Mouse (Mus musculus) 3T3-L1 (cell line): ENCODE results near the gene Ddx55.
"Not testable (repeated sequence)": the region's sequence is repeated elsewhere in the genome, so short reads cannot be mapped to it uniquely, and the experiment has no call there.

Experiments
- DNase-seq: peaks from one replicate; pipeline ENCODE4 v3.0.0-alpha.2; 2015; ENCODE audit warnings: low read depth, low spot score

Ddx55 gene

GRCm38 (mm10) chr5:124538813-124539792, 13.6 kb upstream of the Ddx55 start:
- peak; percentile 84 for DNase-seq

DNA sequence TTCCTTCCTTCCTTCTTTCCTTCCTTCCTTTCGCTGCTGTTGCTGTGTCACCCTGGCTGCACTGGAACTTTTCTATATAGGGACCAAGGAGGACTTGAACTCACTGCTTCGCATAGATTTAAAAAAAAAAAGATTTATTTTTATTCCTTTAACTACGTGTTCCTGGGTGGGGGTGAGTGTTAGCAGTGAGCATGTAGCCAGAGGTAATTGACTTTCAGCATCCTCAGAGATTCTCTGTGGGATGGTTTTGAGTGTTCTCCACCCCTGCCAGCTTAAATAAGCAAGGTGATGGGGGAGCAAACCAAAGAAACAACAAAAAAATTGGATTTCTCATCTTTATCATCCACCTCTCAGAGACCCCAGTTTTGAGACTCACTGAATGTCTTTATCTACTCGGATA, 12.8 kb upstream of the Ddx55 start:
- no peak for DNase-seq

DNA sequence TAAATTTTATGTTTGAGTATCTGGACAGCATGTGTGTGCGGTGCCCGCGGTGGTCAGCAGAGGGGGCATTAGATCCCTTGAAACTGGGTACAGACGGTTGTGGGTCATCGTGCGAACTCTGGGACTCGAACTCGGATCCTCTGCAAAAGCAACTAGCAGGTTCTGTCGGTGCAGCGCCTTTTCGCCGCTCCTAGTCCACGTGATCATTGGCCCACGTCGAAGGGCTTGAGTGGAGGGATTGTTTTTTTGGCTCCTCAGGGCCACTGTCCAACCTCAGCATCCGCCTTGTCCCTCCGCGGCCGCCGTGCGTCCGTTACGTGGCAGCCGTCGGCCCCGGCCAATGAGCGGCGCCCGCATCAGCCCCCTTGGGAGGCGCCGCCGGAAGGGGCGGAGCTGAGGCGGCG, 12.3 kb upstream of the Ddx55 start, which contains the start of gene Tmed2:
TSS of gene Tmed2 (plus strand) at position 313 of the 404 bp plus-strand sequence.
- peak; percentile 98 for DNase-seq

DNA sequence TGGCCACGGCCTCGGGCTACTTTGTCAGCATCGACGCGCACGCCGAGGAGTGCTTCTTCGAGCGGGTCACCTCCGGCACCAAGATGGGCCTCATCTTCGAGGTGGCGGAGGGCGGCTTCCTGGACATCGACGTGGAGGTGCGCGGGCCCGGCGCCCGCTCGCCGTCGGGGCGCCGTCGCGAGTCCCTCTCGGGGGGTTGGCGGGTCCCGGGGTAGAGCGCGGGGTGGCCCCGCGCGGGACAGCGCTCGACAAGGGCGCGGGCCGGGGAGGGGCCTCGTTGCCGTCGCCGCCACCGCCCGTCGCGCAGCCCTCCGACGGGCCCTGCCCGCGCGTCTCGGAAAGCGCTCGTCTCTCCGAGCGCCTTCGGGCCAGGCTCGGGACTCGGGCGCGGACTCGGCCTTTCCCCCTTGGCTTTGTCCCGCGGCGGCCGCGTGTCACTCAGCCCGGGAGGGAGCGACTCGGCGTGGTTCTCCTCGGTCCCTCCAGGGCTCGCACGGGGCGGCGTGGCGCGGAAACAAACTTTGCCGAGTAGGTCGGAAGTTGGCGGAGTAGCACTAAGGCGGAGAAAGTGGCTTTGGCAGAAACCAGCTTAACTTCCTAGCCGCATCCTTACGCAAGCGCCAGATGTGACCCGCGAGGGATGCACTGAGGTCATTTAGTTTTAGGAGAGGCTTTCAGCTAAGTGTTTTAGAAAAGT, 11.6 kb upstream of the Ddx55 start:
- peak; percentile 73 for DNase-seq

DNA sequence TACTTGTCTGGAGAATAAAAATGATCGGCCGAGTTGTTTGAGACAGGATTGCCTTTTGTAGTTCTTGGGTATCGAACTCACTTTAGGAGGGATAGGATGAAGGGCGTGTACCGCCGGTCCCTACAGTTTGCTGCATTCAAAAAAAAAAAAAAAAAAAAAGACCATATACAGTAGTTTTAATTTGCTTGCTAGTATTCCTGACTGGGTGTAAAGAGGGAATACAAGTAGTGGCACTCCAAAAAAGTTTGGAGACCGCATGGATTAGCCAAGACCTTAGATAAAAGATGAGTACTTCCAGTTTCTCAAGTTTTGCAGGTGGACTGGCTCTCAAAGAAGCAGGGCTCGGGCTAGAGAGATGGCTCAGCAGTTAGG, 11.1 kb upstream of the Ddx55 start:
- no peak for DNase-seq

GRCm38 (mm10) chr5:124550737-124551136, 1.9 kb upstream of the Ddx55 start:
- not testable (repeated sequence) for DNase-seq

DNA sequence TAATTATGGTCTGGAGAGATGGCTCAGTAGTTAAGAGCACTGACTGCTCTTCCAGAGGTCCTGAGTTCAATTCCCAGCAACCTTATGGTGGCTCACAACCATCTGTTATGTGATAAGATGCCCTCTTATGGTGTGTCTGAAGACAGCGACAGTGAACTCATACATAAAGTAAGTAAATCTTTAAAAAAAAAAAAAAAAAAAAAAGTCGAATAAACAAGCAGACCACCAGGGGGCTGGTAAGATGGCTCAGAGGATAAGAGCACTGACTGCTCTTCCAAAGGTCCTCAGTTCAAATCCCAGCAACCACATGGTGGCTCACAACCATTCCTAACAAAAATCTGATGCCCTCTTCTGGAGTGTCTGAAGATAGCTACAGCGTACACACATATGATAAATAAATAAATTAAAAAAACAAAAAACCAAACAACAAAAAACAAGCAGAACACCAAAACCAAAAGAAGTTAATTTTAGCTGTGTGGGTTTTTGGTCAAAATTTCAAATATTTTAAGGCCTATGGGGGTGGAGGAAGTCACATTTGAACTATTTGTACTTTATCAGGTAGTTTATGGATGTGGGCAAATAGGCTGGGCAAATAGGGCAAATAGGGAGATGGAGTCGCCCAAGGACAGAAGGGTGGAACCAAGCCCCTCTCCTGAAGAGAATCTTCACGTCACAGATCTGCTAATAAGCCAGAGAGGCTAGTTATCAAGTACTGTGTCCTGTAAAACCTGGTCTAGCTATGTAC, 1.1 kb upstream of the Ddx55 start:
- peak; percentile 62 for DNase-seq

DNA sequence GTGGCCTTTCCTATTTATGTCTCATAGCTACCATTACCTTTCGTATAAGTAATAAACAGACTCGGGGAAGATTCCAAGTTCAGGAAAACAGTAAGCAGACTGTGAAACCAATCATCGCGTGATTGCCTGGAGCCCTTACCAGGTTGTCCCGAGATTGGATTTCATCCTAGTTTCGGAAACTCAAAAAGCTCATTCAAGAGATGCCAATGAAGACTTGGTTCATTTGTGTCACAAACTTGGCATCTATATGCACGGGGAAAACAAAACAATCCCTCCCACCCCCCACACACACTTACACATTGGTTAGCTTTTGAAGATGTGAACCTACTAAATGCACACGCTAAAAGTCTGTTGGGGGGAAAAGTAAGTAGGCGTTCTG, 581 bp upstream of the Ddx55 start:
- peak; percentile 64 for DNase-seq

DNA sequence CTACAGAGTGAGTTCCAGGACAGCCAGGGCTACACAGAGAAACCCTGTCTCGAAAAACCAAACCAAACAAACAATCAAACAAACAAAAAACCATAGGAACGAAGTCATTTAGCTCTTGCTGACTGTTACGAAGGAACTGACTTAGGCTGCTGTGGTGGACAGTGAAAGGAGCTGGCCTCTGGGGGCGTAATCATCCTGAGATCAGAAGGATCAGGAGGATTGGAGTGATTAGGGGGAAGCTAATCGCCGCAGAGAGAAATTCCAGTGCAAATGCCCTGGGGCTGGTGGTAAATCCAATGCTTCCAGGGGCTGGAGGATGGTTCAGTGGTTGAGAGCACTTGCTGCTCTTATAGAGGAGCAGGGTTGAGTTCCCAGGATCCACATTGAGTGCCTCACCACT, 943 bp downstream of the Ddx55 start:
- no peak for DNase-seq

DNA sequence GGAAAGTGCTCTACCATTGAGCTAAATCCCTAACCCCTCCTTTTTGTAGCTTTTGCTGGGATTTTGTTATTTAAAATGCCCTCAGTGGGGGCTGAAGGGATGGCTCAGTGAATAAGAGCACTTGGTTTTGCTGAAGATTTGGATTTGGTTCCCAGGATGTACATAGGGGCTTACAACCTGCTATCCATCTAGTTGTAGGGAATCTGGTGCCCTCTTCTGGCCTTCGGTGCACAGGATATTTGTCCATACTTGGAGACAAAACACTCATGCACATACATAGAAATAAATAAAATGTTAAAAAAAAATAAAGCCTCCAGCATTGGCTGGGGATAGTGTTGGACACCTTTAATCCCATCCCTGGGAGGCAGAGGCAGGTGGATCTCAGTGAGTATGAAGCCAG, 2.5 kb downstream of the Ddx55 start:
- DNase-seq: peak; percentile 78

DNA sequence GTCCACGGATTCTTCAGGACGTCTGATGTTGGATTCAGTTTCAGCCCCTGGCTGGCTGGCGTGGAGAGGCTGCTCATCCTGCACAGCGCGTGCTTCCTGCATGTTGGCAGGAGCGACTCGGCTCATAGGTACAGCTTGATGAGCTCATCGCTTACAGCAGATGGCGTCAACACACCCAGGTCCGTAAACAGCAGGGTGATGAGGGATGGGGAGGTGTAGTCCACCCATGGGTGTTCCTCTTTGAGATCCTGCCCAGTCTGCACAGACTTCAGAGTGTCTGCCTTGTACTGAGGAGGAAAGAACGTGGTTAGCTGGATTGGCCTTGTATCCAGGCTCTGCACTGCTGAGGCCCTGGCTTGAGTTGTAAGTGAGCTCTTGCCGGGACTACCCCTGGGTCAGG, 18.4 kb downstream of the Ddx55 start:
- no peak for DNase-seq

GRCm38 (mm10) chr5:124575467-124575866, 22.8 kb downstream of the Ddx55 start:
- DNase-seq: no peak

DNA sequence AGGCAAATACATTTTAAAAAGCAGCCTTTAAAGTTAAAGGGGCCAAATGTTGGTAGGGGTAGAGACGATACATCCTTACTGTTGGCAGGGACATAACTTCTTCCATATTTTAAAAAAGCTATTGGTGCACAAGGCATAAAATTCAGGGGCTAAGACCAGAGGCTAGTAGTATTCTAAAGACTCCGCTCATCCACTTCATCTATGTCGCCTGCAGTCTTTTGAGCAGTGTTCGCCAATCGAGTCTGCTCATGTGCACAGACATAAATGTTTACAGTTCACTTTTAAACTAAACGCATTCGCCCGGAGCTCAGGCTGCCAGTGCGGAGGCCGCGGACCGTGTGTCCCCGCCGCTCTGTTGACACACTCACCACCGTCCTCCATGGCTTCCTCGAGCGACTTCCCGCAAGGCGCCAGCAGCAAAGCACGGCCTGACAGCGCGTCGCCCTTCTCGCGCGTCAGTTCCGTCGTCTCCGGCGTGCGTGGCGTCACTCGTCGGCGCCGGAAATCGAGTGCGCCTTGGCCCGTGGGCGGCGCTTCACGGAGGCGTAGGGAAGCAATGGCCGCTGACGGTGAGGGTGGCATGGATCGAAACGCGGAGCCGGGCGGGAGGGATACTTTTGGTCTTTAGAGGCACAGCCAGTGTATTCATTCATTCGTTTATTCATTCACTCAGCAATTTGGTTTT, 26.1 kb downstream of the Ddx55 start, which contains the start of the genes Eif2b1 and Gtf2h3:
TSS of gene Eif2b1 (minus strand) at position 499 of the 685 bp plus-strand sequence.
TSS of gene Gtf2h3 (plus strand) at position 508 of the 685 bp plus-strand sequence.
- peak; percentile 89 for DNase-seq

GRCm38 (mm10) chr5:124582515-124582914, 29.9 kb downstream of the Ddx55 start:
- no peak for DNase-seq

DNA sequence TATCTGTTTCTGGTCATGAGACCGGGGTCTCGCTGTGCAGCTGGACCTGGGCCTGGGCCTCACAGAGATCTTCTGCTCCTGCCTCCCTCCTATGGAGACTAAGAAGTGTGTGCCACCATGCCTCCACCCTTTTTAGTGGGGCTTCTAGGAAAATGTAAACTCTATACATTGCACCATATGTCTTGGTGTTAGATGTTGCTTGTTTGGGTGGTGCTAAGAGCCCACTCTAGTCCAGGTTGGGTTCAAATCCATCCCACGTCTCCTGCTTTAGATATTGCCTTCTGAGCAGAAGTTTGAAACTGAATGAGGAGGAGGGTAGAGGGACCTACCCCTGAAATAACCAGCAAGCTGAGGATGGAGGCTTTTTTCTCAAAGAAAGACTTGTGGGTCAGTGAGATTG, 40.1 kb downstream of the Ddx55 start:
- no peak for DNase-seq

DNA sequence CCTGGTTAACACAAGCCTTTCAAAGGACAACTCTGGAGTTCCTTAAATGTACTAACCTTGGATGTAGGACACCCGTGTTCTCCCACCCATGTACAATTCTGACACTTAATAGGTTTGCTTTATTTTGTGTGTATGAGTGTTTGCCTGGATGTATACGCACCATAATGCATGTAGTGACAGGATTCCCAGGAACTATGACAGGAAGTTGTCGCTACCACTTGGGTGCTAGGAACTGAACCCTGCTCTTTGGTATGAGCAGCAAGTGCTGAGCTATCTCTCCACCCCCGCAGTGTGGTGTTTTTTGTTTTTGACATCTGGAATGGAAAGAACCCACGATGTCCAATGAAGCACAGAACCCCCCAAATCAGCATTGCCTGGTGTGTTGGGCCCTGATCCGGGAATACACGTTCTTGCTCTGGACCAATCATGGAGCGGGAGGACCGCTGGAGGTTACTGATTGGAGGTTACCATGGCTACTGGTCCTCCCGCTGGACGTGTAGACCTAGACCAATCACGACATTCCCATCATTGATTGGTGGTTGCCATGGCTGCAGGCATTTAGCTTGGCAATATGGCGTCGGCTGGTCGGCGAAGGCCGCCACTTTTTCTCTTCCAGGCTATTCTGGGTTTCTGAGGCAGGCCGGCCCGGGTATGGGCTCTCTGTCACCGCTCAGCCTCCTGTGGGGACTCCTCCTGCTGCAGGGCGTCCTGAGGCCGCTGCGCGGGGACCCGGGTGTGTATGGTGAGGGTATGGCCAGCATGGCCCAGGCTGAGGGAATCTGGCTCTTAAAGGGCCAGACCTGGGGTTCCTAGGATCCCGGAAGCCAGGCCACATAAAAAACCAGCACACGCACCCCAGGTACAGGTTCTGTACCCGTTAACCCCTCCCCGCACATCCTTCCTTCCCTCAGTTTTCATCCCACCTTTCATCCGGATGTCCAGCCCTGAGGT, 45.8 kb downstream of the Ddx55 start:
- peak; percentile 100 for DNase-seq

DNA sequence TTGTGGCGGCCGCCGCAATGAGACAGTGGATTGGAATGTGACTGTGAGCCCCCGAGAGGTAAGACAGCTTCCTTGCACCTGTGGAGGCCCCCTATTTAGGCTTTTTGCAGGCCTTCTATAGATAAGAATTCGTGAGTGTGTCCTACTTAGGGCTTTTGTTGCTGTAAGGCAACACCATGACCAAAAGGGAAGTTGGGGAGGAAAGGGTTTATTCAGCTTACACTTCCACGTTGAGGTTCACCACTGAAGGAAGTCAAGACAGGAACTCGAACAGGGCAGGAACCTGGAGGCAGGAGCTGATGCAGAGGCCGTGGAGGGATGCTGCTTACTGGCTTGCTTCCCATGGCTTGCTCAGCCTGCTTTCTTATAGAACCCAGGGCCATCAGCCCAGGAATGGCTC, 47.1 kb downstream of the Ddx55 start:
- DNase-seq: not testable (repeated sequence)

DNA sequence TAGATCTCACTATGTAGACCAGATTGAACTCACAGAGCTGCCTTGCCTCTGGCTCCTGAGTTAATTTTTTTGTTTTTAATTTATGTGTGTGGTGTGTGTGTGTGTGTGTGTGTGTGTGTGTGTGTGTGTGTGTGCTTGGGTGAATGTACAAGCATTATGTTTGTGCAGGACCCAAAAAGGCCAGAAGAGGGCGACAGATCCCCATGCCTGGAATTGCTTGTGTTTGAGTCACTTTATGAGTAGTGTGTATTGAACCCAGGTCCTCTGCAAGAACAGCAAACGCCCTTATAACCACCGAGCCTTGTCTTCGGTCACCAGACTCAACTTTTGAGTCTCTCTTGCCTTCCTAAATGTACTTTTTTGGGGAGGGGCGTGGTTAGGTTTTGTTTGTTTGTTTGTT, 49.7 kb downstream of the Ddx55 start:
- peak; percentile 78 for DNase-seq

GRCm38 (mm10) chr5:124604296-124604695, 51.6 kb downstream of the Ddx55 start:
- no peak for DNase-seq

DNA sequence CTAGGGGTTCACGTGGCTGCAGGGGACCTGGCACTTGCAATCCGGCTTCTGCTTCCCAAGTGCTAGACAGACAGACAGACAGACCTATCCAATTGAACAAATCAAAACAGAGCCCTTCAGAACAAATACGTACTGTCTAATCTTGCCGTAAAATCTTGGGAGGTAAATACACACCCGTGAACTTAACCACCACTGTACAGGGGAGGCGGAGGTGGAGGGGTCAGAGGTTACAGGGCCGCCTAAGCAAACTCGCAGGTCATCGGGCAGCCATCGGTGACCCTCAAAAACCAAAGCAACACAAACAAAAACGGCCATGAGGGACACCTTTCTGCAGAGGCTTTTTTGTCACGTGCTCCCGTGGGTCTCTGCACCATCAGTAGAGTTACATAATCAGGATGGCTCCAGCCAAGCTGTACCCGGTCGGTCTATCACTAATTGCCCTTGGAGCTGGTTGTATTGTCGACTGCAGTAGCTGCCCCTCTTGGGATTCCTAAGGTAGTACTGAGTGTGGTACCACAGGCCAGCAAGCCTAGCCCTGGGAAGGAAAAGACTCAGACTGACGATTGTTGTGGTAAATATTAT, 52.5 kb downstream of the Ddx55 start:
- DNase-seq: no peak
